Mouse (Mus musculus): Measurements from ENCODE around the gene Ttll13.

- TF ChIP-seq CTCF (IDR thresholded peaks at IDR 0.05; ENCODE audit: low read depth, low read length) (no peak), POLR2A (IDR thresholded peaks at IDR 0.05; ENCODE audit: insufficient read depth, low read length) (no peak), EP300 (IDR thresholded peaks at IDR 0.05; ENCODE audit: insufficient read depth, low read depth, low read length) (no peak)
Observed at GRCm38 (mm10) chr7:80283226-80283918, 37.2 kb downstream of the Ttll13 start.

Measured in ES-Bruce4 (cell line).